Mouse (Mus musculus) bone marrow, adult 2 months (tissue): Measurements from ENCODE around the gene Cdc42se2.

ENCODE experiments used
- CTCF ChIP-seq: fragments of 200-500 bp; IDR thresholded peaks from 2 replicates; pipeline ENCODE4 v1.5.1; 2011; ENCODE audit warnings: low read length, control low read depth; ENCODE audit not compliant: control insufficient read depth, insufficient read depth
- POLR2A ChIP-seq: fragments of 200-500 bp; IDR thresholded peaks from 2 replicates; pipeline ENCODE4 v1.6.1; 2011; ENCODE audit warnings: low read depth, mild to moderate bottlenecking, control low read depth, low read length, borderline replicate concordance; ENCODE audit not compliant: control insufficient read depth

DNA sequence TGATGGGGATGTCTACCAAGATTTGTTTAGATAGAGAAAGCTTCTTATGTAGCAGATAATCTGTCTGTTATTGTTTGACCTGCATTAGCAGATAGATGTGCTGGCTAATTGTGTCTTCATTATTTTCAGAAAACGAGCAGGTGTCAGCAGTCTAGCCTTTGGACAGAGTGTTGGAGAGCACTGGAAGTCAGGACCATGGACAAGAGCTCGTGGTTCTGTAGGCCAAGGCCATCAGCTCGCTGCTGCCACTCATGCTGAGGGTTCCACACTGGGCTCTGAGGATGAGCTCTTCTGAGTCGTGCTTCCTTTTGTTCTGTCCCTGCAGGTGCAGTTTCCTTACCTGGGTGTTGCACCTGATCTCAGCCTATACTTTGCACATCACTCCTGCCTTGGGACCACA lies 91.5 kb downstream of the Cdc42se2 start:
- TF ChIP-seq CTCF (no peak), POLR2A (no peak)
